Mouse (Mus musculus) midbrain, embryonic 16.5 days (tissue): ENCODE results near the gene Actl6b. TPM values are rescaled to one million over a fixed set of nuclear protein-coding genes. Genes with fewer than 3 reads are reported as not detected.

Experiments
- ATAC-seq: fragments of 200-750 bp; cut with Nextera tagmentation; 2 replicates; pipeline ENCODE4 v1.8.0; 2017; ENCODE audit warnings: moderate TSS enrichment
- H3K27ac ChIP-seq: fragments of 300-500 bp; sonication (generic); 2 replicates; pipeline ENCODE4 v1.5.1; 2014; ENCODE audit warnings: mild to moderate bottlenecking, low read length, mixed read lengths
- H3K27me3 ChIP-seq: fragments of 300-500 bp; sonication (generic); 2 replicates; pipeline ENCODE4 v1.6.1; 2014; ENCODE audit warnings: low read depth, low read length, mixed read lengths; ENCODE audit not compliant: control insufficient read depth, insufficient read depth
- H3K36me3 ChIP-seq: fragments of 300-500 bp; sonication (generic); 2 replicates; pipeline ENCODE4 v1.6.1; 2014; ENCODE audit warnings: mild to moderate bottlenecking, low read length, moderate library complexity, mixed read lengths; ENCODE audit not compliant: control insufficient read depth, insufficient read depth
- H3K4me1 ChIP-seq: fragments of 300-500 bp; sonication (generic); 2 replicates; pipeline ENCODE4 v1.6.1; 2014; ENCODE audit warnings: mild to moderate bottlenecking, low read length, mixed read lengths; ENCODE audit not compliant: control insufficient read depth, insufficient read depth
- H3K4me2 ChIP-seq: fragments of 300-500 bp; sonication (generic); 2 replicates; pipeline ENCODE4 v1.6.1; 2014; ENCODE audit warnings: mild to moderate bottlenecking, low read length, mixed read lengths
- H3K4me3 ChIP-seq: fragments of 300-500 bp; sonication (generic); 2 replicates; pipeline ENCODE4 v1.5.1; 2014; ENCODE audit warnings: low read depth, mild to moderate bottlenecking, low read length, moderate library complexity, mixed read lengths
- H3K9ac ChIP-seq: fragments of 300-500 bp; sonication (generic); 2 replicates; pipeline ENCODE4 v1.6.1; 2014; ENCODE audit warnings: low read depth, low read length, mixed read lengths
- H3K9me3 ChIP-seq: fragments of 300-500 bp; sonication (generic); replicated peaks from 2 replicates; pipeline ENCODE4 v1.6.1; 2014; ENCODE audit warnings: mild to moderate bottlenecking, low read length, mixed read lengths; ENCODE audit not compliant: control insufficient read depth, poor library complexity, severe bottlenecking
- WGBS: fragments of 180-500 bp; shearing (Covaris S2); extraction: QIAGEN DNeasy Blood & Tissue Kit; methylation state at CpG from one replicate; pipeline ENCODE4 v1.1.7; 2014; 5-methylcytosine and 5-hydroxymethylcytosine counted together
- polyA plus RNA-seq: library from polyadenylated mRNA; unstranded; fragments of >200 nt; fragmentation: Nextera tagmentation; extraction: Ambion mirVana; gene quantifications from 2 replicates; pipeline ENCODE4 v1.2.1, GENCODE M21; 2015

Actl6b gene
- polyA plus RNA-seq, 1 experiment from 2014 or later: 326 TPM

DNA sequence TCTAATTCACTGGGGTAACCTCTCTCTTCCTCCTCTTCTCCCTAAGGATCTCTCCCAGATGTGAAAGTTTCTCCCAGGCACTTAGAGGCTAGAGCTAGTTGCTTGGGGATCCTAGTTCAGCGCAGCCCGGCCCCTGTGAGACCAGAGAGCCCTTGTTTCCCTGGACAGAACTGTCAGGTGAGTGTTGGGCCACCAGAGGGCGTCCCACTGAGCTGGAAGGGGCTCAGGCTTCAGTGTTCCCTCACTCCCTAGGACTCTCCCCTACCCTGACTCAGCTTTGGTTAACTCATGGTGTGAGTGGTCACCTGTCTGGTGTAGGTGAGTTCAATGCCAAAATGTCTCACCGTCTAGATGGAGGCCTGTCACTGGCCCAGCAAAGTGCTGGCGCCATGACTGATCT is 34.9 kb upstream of the Actl6b start, which contains the start of gene Gigyf1:
Gene Gigyf1 (plus strand): TSS at position 113 of the 400 bp plus-strand sequence.
- no peak for ATAC-seq
- no peaks in the 10 kb centered on the region for H3K27me3 ChIP-seq
- H3K4me2 ChIP-seq: no peak within 1 kb of the TSS
- peaks cover 44% of the 10 kb centered on the region for H3K36me3 ChIP-seq
- no peak within 1 kb of the TSS for H3K27ac ChIP-seq
- H3K4me1 ChIP-seq: peaks cover 18% of the 10 kb centered on the region
- no peak within 1 kb of the TSS for H3K4me3 ChIP-seq
- H3K9me3 ChIP-seq: no peaks in the 10 kb centered on the region
- 68% methylated on average over 5 of the region's 5 CpGs for WGBS
- H3K9ac ChIP-seq: no peak within 1 kb of the TSS

DNA sequence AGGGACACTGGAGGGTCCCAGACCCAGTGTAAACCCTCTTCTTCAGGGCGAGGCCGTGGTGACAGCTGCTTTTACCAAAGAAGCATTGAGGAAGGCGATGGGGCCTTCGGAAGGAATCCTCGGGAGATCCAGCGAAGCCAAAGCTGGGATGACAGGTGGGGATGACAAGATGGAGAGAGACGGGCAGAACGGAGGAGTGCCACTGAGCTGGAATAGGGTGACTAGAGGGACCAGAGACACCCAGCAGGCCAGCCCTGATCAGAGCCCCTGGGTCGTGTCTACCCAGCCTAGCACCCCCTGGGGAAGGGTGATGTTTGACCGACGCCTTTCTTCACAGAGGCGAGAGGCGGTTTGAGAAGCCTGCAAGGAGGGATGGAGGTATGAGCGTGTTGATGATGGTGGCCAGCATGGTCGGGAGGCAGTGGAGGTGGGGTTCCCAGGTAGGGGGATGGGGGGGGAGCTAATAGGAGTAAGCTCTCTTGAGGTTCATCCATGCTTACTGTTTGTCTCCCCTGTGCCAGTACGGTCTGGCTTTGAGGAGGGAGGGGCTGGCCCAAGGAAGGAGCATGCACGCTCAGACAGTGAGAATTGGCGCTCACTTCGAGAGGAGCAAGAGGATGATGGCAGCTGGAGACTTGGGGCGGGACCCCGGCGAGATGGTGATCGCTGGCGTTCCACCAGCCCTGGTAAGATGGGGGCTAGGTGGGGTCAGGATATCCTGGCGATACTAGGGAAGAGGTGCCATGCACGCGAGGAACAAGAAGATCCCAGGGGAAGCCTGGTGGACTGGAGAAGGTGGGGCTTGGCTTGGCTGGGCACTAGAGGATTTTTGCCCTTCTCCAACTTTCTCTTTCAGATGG is 33.4 kb upstream of the Actl6b start:
- H3K4me1 ChIP-seq: peaks cover 3% of the 10 kb centered on the region; the same call in 1 of the 2 replicates
- H3K36me3 ChIP-seq: peaks cover 56% of the 10 kb centered on the region
- ATAC-seq: no peak
- WGBS: 92% methylated on average over 27 of the region's 27 CpGs
- no peaks in the 10 kb centered on the region for H3K9me3 ChIP-seq
- no peak overlapping the region for H3K27ac ChIP-seq
- H3K4me2 ChIP-seq: no peak overlapping the region
- no peak overlapping the region for H3K9ac ChIP-seq
- H3K4me3 ChIP-seq: no peak overlapping the region
- H3K27me3 ChIP-seq: no peaks in the 10 kb centered on the region

DNA sequence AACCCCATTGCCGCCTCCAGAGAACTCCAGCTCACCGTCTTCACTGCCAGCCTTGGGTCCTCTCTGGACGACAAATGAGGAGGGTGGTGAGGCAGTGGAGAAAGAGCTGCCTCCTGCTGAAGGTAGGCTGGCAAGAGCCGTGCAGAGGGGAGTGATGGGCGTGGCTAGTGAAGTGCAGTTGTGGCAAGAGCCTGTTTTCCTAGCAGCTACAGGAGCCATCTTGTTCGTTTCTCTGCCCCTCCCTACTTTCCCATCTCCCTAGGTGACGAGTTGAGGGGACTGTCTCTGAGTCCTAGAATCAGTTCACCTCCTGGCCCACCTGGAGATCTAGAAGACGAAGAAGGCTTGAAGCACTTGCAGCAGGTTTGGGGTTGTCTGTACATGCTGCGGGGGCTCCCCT is 31.5 kb upstream of the Actl6b start:
- Histone ChIP-seq H3K36me3 (peaks cover 60% of the 10 kb centered on the region), H3K9me3 (no peaks in the 10 kb centered on the region), H3K27ac (no peak overlapping the region), H3K4me3 (no peak overlapping the region), H3K4me2 (no peak overlapping the region), H3K9ac (no peak overlapping the region), H3K27me3 (no peaks in the 10 kb centered on the region), H3K4me1 (no peaks in the 10 kb centered on the region; the same call in 1 of the 2 replicates)
- WGBS: 76% methylated on average over 9 of the region's 9 CpGs
- ATAC-seq: no peak

DNA sequence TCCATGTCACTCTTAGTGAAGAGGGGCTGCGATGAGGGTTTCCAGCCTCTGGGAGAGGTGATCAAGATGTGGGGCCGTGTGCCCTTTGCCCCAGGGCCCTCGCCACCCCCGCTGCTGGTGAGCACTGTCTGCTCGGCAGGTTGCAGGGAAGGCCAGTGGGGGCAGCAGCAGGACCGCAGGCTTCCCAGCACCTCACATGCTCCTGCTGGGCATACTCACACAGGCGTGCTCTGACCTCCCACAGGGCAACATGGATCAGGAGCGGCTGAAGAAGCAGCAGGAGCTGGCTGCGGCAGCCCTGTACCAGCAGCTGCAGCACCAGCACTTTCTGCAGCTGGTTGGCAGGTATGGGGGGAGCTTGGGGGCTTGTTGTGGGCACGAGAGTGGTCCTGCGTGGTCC is 30.6 kb upstream of the Actl6b start:
- no peak overlapping the region for H3K27ac ChIP-seq
- H3K36me3 ChIP-seq: peaks cover 64% of the 10 kb centered on the region
- 72% methylated on average over 11 of the region's 11 CpGs for WGBS
- peaks cover 3% of the 10 kb centered on the region; the same call in 1 of the 2 replicates for H3K4me1 ChIP-seq
- H3K9ac ChIP-seq: no peak overlapping the region
- no peaks in the 10 kb centered on the region for H3K27me3 ChIP-seq
- no peak for ATAC-seq
- H3K9me3 ChIP-seq: no peaks in the 10 kb centered on the region
- H3K4me2 ChIP-seq: no peak overlapping the region
- H3K4me3 ChIP-seq: no peak overlapping the region

DNA sequence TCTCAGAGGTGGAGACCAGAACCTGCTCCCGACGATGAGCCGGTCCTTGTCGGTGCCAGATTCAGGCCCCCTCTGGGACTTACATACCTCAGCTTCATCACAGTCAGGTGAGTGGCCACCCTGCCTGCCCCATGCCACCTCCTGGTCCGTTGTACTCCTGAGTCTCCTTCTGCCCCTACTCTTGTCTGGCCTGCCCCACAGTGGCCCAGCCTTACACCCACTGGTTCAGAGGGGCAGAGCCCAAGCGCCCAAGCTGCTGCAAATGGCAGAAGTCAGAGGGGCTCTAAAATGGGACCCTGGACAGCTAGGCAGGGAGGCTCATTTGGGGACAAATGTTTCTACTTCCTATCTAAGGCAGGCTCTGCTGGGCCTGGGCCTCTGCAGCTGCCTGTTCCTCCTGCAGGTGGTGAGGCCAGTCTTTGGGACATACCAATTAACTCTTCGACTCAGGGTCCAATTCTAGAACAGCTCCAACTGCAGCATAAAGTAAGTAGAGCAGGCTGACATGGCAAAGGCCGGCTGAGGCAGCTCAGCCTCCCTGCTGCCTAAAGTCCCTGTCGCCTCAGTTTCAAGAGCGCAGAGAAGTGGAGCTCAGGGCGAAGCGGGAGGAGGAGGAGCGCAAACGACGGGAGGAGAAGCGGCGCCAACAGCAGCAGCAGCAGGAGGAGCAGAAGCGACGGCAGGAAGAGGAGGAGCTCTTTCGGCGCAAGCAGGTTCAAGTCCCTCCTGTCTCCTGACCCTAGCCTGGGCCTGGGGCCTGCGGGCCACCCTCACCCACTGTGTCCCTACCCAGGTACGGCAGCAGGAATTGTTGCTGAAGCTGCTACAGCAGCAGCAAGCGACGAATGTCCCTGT is 29.7 kb upstream of the Actl6b start:
- no peaks in the 10 kb centered on the region for H3K27me3 ChIP-seq
- H3K4me3 ChIP-seq: no peak overlapping the region
- WGBS: 86% methylated on average over 25 of the region's 25 CpGs
- H3K4me1 ChIP-seq: peaks cover 3% of the 10 kb centered on the region; the same call in 1 of the 2 replicates
- H3K27ac ChIP-seq: no peak overlapping the region
- H3K36me3 ChIP-seq: peaks cover 72% of the 10 kb centered on the region
- H3K4me2 ChIP-seq: no peak overlapping the region
- ATAC-seq: no peak
- H3K9me3 ChIP-seq: no peaks in the 10 kb centered on the region
- H3K9ac ChIP-seq: no peak overlapping the region

DNA sequence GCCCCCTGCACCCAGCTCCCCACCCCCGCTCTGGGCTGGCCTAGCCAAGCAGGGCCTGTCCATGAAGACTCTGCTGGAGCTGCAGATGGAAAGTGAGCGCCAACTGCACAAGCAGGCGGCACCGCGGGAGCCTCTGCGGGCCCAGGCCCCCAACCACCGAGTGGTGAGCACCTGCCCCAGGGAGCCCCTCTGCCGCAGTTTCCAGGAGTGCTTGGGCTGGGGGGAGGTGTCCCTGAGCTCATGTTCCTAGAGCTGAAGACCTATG is 29.1 kb upstream of the Actl6b start:
- no peak overlapping the region for H3K4me3 ChIP-seq
- no peaks in the 10 kb centered on the region for H3K27me3 ChIP-seq
- H3K9ac ChIP-seq: no peak overlapping the region
- H3K4me1 ChIP-seq: peaks cover 6% of the 10 kb centered on the region; the same call in 1 of the 2 replicates
- ATAC-seq: no peak
- H3K4me2 ChIP-seq: no peak overlapping the region
- no peaks in the 10 kb centered on the region for H3K9me3 ChIP-seq
- H3K27ac ChIP-seq: no peak overlapping the region
- peaks cover 73% of the 10 kb centered on the region for H3K36me3 ChIP-seq
- WGBS: 84% methylated on average over 8 of the region's 8 CpGs

DNA sequence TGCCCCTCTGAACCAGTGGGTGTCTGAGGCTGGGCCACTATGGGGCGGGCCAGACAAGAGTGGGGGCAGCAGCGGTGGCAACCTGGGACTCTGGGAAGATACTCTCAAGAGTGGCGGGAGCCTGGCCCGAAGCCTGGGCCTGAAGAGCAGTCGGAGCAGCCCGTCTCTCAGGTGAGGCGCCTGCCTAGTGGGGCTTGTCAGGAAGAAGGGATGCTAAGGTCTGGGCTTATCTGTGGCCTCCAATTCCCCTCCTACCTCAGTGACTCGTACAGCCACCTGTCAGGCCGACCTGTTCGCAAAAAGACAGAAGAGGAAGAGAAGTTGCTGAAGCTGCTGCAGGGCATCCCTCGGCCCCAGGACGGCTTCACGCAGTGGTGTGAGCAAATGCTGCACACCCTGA is 28.6 kb upstream of the Actl6b start:
- no peaks in the 10 kb centered on the region for H3K9me3 ChIP-seq
- H3K27me3 ChIP-seq: no peaks in the 10 kb centered on the region
- no peak overlapping the region for H3K4me2 ChIP-seq
- peaks cover 10% of the 10 kb centered on the region for H3K4me1 ChIP-seq
- H3K4me3 ChIP-seq: no peak overlapping the region
- ATAC-seq: no peak
- WGBS: 88% methylated on average over 13 of the region's 13 CpGs
- no peak overlapping the region for H3K9ac ChIP-seq
- peak overlapping the region; percentile 33; the same call in 1 of the 2 replicates for H3K27ac ChIP-seq
- peaks cover 72% of the 10 kb centered on the region for H3K36me3 ChIP-seq

DNA sequence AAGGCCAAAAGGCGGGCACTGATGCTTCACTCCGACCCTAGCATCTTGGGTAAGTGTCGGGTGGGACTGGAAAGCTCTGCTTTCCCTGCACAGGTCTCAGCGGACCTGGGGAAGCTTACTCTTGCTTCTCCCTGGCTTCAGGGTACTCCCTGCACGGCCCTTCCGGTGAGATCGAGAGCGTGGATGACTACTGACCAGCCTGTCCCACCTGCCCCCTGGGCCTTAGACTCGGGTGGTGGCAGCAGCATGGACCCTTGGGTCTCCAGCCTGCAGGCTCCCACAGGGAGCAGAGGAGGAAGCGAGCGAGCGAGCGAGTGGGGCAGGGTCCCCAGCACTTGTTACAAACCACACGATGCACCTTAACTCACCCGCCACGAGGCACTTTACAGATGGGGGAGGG is 27.8 kb upstream of the Actl6b start:
- Histone ChIP-seq H3K36me3 (peaks cover 69% of the 10 kb centered on the region), H3K9ac (no peak overlapping the region), H3K9me3 (no peaks in the 10 kb centered on the region), H3K4me1 (peaks cover 18% of the 10 kb centered on the region), H3K4me2 (no peak overlapping the region), H3K27me3 (no peaks in the 10 kb centered on the region), H3K4me3 (no peak overlapping the region), H3K27ac (0 out of 2 replicates have a peak overlapping the region, but pooled peaks have one; percentile 23)
- 72% methylated on average over 16 of the region's 16 CpGs for WGBS
- no peak for ATAC-seq
